Mouse (Mus musculus): ENCODE results near the gene Pafah1b1.
A peak's percentile ranks its signal among the peaks of the same experiment; 100 is the strongest.

The Pafah1b1 gene

DNA sequence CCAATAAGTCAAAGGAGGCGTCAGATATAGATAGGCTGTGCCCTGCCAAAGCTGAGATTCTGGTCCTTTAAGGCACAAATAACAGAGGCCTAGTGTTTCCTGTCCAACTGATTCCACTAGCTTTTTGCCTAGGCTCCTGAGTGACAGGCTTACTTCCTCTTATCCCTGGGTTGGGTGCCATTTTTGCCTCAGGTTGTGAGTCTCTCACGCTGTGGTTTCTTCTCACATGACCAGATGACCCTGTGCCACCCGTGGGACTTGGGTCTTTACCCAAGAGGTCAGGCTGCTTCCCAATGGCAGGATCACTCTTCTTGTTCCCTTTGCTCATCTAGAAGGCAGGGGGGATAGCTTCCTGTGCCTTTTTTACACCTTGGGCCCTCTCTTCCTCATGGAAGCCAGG lies 60.2 kb downstream of the Pafah1b1 start:
- DNase-seq (ENCODE audit: low read depth in 2 of 2, low spot score in 2 of 2), result no peak

DNA sequence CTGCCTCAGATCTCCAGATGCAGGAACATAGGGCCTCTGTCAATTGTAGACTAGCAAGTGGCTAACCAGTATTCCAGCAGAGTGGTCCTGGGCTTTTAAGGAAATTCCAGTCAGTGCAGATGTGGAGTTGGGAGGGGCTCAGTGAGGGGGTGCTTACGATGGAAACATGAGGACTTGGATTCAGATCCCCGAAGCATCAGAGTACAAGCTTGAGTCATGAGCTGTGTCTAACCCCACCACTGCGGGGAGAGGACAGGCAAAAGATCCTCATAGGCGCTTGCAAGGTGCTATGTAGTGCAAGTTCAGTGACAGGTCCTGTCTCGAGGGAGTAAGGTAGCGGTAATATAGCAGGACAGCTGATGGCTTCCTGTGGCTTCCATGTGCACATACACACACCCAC lies 62.2 kb downstream of the Pafah1b1 start:
- no peak for DNase-seq (ENCODE audit: low read depth in 2 of 2, low spot score in 2 of 2)

DNA sequence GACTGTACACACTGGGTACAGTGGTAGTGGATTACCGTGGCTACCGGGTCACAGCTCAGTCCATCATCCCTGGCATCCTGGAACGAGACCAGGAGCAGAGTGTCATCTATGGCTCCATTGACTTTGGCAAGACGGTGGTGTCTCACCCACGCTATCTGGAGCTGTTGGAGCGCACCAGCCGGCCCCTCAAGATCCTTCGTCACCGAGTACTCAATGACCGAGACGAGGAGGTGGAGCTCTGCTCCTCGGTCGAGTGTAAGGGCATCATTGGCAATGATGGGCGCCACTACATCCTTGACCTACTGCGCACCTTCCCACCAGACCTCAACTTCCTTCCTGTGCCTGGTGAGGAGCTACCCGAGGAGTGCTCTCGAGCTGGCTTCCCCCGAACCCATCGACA lies 62.8 kb downstream of the Pafah1b1 start:
- DNase-seq (ENCODE audit: low read depth in 2 of 2, low spot score in 2 of 2), result no peak

DNA sequence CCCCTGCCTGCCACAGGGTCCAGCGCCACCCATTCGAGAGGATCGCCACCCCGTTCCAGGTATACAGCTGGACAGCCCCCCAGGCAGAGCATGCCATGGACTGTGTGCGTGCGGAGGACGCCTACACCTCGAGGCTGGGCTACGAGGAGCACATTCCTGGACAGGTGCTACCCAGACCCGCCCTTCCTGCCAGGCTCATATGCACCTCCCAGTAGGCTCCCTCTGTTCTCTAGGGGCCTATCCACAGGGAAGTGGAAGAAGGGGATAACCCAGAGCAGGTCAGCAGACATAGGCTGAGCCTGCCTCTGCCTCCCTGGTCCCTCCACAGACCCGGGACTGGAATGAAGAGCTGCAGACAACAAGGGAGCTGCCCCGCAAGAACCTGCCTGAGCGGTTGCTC lies 64.1 kb downstream of the Pafah1b1 start:
- DNase-seq (ENCODE audit: low read depth in 2 of 2, low spot score in 2 of 2), result no peak

DNA sequence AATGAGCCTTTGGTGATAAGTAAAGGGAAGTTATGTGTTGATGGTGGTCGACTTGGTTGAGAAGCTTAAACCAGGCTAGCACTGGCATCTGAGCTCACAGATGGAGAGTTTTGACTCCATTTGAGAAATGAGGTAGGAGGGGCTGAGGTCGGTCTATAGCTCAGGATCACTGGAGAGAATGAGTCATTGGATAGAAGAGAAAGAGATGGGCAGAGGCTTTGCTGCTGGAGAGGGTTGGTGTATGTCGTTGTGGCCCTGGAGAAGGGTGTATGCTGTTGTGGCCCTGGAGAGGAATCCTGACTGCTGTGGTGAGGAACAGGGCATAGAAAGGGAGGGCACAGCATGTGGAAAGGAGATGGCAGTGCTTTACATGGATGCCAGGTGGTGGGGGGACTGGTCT lies 68.5 kb downstream of the Pafah1b1 start:
- DNase-seq (ENCODE audit: low read depth in 2 of 2, low spot score in 2 of 2), result no peak

DNA sequence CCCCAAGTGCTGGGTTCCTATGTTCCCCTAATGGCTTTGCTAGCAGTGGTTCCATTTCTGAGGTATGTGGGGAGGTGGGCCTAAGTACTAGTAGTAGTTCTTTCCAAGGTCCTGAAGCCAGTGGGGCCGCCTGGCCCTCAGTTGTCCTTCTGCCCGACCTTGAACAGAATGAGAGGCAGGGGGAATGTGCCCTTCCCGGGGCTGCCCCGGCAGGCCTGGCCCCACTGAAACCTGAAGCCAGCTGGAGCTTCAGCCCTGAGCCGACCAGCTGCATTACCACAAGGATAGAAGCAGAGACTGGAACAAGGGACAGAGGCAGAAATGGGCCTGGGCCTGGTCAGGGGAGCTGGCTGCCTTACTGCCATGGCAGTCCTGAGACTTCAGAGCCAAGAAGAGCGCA lies 71.1 kb downstream of the Pafah1b1 start:
- DNase-seq (ENCODE audit: low read depth in 2 of 2, low spot score in 2 of 2), result no peak

DNA sequence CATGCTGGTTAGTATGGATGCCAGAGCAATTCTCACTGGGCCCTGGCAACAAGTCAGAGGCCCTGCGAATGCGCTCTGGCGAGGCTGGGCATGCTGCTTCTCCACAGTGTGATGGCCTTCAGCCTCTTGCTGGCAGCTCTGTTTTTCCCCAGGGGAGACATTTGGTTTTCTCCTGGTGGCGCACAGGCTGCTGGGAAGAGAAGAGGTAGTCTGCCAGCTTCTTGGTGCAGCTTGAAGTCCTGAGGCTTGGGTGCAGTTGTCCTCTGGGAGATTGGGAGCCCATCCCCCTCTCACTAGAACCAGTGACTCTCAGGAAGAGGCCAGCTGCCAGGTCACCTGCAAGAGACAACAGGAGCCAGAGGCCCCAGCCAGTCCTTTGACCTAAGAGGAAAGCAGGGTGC lies 71.7 kb downstream of the Pafah1b1 start:
- no peak for DNase-seq (ENCODE audit: low read depth in 2 of 2, low spot score in 2 of 2)

DNA sequence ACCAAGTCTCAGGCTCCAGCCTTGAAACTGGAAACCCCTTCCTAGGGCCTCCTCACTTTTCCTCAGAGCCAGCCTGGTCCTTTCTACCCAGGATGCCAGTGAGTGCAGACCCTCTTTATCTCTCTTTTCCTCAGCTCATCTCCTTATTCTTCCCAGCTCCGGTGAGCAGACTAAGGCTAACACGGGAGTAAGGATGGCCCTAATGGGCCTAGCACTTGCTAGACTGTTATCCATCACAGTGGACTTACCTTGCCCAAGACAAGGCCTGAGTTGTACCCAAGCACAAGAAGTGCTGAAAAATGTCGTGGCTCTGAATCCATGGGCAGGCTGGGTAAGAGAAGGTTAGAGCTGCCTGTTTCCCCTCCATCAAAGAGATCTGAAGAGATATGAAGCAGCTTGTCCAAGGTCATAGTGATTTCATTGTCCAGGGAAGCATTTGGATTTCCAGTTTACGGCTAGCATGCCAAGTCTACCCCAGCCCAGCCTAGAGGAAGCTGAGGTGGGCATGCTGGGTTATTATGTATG lies 73.8 kb downstream of the Pafah1b1 start:
- no peak for DNase-seq (ENCODE audit: low read depth in 2 of 2, low spot score in 2 of 2)

DNA sequence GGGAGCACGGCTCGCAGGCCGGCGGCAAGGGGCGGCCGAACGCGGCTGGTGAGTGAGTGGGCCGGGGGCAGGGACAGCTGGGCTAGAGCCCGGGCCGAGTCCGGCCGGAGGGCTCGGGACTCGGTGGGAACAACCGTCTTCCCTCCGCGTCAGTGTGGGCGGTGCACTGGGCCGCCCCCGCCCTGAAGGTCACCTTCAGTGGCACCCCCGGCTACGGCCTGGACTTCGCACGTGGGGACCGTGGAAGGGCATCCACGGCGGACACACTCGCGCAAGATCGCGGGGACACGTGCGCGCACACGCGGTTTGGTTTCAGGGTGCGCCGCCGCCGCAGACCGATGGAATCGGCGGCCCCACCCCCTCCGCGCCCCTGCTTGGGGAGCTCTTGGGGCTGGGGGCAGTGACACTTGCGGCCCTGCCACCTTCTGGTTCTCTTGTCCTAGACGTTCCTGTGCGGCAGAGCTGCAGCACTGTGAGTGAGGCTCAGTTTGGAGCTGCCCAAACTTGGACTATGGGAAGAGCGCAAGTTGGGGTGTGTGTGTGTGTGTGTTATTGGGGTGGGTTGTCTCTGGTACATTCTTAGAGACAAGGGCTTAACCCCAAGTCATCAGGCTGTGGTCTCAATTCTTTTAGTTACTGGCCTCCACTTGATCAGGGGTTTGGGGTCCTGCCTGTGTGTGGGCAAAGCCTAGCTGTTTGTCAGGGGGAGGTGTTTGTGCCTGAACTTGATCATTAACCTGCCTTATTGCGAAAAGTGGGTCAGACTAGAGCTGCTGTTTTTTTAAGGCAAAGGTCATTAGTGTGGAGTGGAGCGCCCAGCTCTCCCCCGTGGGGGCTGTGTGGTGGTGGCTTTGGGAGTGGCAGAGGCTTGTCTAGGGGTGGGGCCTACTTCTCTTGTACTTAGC lies 74.6 kb downstream of the Pafah1b1 start:
- peak in 1 of 2 experiments; percentile 8 for DNase-seq (ENCODE audit: low read depth in 2 of 2, low spot score in 2 of 2)

DNA sequence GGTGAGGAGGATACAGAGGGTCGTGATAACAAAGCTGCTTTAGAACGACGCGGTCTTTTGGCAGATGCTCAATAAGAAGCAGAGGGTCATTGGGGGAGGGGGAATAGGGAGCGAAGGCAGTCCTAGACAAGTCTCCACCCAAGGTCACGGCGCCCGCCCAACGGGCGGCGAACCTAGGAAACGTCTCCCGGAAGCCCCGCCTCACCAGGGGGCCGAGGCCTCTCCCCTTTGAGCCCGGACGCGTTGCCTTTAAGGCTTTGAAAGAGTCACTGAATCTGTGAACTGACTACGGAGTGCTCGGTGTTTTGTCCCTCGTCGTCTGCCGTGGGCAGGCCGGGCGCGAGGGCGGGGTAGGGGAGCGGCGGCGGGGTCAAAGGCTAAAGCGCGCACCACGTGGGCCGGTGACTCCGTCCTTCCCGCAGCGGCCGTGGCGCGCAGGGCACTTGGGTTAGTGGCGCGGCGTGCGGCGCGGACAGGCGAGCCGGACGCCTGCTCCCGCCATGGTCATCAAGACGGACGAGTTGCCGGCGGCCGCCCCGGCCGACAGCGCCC lies 75.3 kb downstream of the Pafah1b1 start, which contains the start of gene Cluh:
Gene Cluh, plus strand, starts transcription at position 401 of the 552 bp plus-strand sequence.
- peak; percentile 86 to 91 for DNase-seq (ENCODE audit: low read depth in 2 of 2, low spot score in 2 of 2)

DNA sequence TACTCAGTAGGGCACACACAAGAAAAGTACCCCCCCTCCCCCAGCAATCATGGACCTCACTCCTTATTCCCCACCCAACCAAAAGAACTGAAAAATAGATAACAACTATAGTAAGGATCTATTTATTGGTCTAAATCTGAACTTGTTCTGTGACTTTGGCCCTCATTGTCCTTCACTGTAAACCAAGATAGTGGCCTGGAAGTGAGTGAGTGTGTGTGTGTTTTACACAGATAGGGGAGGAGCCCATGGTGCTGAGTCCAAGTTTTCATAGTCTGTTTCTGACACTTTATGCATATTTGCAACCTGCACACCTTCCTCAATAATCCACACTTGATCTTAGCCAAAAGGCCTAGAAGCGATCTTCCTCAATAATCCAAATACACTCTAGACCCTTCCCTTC lies 75.8 kb downstream of the Pafah1b1 start:
- DNase-seq (ENCODE audit: low read depth in 2 of 2, low spot score in 2 of 2), result no peak

DNA sequence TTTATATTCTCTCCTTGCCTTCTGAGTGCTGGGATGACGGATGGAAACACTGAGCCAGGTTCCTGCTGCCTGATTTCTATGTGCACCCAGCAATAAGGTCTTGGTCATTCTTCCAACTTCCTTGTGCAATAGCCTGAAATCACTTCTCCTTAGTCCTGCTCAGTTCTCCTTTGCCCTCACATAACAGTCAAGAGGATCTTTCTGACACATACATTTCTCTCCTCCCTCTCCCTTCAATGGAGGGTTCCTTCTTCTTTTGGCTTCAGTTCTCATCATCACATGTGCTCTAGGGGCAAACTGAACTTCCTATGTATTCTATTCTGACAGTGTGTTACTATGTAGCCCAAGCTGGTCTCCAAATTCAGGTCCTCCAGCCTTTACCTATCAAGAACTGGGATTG lies 76.5 kb downstream of the Pafah1b1 start:
- no peak for DNase-seq (ENCODE audit: low read depth in 2 of 2, low spot score in 2 of 2)

DNA sequence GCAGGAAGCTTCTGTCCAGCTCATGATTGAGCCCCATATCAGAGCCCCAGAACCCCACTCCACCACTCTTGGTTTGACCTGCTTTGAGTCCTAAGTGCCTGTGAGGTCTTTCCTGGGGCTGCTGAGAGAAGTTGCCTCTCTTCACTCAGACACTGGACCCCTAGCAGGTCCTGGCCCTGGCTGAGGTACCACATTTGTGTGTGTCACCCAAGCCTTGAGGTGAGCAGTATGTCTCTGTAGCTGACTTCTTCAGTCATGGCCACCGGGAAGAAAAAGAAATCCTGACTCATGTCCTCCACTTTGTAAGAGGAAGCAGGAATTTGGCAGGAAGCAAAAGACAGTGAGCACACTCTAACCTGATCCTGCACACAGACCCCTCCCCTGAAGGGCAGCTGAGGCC lies 84.8 kb downstream of the Pafah1b1 start:
- no peak for DNase-seq (ENCODE audit: low read depth in 2 of 2, low spot score in 2 of 2)

DNA sequence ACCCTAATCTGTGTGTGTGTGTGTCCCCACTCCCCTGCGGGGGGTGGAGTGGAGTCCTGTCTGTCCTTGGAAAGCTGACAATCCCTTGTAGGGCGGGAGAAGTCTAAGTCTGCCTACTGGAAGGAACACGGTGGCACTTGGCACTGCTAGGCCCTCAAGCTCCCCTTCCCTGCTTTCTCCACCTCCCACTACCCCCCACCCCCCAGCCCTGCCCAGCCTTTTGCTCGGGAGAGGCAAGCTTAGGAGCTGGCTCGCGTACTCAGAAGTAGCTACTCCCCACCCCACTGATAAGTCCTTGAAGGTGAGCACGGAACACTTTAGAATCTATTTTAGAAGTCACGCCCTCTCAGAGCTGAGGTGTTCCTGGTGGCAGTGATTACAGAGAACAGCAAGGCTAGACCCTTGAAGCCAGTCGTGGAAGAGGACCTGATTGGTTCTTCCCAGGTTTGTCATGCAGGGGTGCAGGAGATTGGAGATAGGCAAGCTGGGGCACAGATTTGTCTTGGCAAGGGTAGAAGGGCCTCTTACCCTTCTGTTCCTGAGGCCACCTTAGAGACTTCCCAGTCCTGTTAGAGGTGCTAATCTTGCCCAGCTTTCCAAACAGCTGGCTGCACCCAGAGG lies 85.6 kb downstream of the Pafah1b1 start:
- DNase-seq (ENCODE audit: low read depth in 2 of 2, low spot score in 2 of 2), result no peak

DNA sequence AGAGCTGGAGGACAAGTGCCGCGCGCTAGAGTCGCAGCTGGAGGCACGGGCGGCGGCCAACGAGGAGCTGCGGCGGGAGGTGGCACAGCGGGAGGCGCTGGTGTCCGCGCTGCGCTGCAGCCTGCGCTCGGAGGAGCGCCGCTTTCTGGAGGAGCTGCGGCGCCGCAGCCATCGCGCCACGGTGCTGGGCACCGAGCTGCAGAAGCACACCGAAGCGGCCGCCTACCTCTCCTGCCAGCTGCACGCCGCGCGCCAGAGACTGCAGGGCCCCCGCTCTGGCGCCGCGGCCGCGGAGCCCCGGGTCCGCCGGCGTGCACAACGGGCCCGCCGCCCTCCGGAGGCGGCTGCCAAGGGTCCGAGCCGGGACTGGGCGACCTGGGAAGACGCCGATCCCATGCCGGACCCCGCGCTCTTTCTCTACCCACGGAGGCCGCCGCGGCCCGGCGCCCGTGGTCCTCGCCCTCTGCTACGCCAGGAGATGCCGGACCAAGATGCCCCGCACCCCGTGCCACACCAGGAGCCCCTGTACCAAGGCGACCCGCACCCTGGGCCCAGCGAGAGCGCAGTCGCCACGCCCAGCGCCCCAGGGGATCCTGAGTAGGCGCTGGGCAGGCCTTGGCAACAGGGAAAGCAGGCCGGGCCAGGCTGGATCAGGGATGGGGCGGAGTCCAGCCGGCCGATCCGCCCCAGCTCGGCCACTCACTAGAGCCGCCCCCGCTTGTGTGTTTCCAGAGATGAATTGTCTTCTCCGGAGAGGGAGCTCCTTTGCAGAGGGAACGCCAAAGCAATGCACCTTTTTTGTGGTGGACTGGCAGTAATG lies 86.3 kb downstream of the Pafah1b1 start:
- peak; percentile 11 to 17 for DNase-seq (ENCODE audit: low read depth in 2 of 2, low spot score in 2 of 2)

DNA sequence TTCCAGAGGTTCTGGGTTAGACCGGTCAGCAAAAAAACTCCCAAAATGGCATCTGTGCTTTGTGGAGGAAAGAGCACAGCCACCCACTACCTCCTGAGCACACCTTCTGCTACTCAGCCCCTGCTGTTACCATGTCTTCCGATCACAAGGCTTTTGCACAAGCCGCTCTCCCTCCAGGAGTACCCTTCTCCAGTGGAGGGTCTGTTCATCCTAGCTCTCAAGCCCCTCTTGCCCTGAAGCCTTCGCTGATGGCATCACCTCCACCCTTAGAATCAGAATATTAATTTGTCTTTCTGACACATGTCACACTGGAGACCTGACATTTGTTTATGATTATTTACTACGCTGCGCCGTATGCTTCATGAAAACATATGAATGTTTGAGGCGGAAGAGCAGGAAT lies 87.0 kb downstream of the Pafah1b1 start:
- DNase-seq (ENCODE audit: low read depth in 2 of 2, low spot score in 2 of 2), result no peak

DNA sequence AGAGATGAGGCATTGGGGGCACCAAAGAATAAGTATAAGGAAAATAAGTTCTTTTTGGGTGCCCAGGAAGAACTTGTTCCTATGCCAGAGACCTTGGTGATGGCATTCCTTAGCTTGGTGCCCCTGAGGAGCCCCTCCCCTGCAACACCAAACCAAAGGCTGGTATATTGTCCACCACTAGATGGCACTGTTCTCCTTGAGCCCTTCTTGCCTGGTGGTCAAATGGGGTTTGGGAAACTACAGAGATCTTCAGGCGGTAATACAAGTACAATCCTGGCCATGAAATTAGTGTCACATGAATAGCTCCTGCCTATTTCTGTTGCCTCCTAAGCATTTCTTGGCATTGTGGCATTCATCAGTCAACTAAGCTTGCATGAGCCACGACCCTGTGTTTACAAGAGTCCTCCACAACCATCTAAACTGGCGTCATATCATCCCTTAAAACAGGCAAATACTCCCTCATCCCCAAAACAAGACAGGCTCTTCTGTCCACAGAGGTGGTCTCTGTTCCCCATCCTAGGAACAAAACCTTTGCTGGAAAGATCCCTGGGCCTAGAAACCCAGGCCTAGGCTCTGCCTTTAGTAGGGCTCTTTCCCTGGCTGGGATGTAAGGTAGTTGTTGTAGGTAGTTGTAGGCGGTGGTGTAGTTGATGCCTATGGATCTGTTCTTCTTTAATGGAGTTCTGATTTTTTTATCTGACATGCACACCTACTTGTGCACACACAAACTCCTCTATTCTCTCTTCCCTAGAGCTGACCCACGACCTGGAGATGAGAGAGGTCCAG lies 89.8 kb downstream of the Pafah1b1 start:
- DNase-seq (ENCODE audit: low read depth in 2 of 2, low spot score in 2 of 2), result peak; percentile 58 to 70

DNA sequence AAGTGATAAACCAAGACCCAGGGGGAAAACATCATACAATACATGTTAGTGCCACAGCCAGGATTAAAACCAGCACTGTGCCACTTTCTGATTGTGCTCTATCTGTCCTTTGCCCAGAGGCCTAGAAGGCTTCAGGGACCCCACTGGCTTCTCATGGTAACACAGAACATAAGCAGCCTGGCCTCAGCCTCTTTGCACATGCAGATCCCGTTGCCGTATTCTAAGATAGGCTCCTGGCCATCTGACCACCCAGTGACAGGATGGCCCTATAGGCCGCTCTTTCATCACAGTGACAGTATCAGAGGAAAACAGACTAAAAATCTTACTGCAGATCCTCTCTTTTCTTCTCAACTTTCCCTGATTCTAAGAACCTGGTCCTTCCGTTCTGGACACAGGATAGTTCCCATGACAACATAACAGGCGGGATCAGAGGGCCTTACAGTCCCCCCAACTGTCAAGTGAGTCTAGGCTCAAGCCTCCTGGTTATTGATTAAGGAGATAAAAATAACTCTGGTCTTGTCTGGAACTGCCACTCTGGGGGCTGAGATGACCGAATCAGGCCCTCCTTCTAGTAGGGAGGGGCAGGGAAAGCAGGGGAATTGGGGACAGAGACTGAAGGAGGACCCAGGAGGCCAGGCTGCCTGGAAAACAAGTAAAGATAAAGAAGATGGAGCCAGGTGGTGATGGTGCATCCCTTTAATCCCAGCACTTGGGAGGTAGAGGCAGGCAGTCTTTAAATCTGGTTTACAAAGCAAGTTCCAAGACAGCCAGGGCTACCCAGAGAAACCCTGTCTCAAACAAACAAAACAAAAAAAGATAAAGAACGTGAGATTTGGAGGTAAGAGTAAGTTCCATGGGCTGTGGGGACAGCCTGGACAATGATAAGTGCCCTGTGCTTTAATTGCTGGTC lies 92.3 kb downstream of the Pafah1b1 start:
- DNase-seq (ENCODE audit: low read depth in 2 of 2, low spot score in 2 of 2), result no peak

DNA sequence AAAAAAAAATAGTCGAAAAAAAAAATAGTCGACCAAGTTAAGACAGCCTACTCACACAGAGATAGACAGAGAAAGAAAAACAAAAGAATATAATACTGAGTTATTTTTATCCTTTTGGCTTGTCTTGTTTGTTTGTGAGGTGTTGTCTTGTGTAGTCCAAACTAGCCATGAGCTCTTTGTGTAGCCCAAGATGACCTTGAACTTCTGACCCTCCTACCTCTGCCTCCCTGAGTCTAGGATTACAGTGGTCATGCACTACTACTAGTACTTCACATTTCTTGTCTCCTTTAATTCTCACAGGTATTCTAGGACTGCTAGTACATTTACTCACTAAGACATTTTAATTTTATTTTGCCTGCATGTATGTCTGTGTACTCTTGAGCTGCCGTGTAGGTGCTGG lies 97.0 kb downstream of the Pafah1b1 start:
- no peak for DNase-seq (ENCODE audit: low read depth in 2 of 2, low spot score in 2 of 2)

All from CD8-positive naive resting alpha-beta T cell, adult 2 months (primary cell).